Mouse (Mus musculus) adipocyte (in vitro differentiated cells): ENCODE data around the gene Tinagl1.

ENCODE experiments used
- DNase-seq: peaks from one replicate; pipeline ENCODE4 v3.0.0-alpha.2; 2016; ENCODE audit warnings: low spot score

The Tinagl1 gene

DNA sequence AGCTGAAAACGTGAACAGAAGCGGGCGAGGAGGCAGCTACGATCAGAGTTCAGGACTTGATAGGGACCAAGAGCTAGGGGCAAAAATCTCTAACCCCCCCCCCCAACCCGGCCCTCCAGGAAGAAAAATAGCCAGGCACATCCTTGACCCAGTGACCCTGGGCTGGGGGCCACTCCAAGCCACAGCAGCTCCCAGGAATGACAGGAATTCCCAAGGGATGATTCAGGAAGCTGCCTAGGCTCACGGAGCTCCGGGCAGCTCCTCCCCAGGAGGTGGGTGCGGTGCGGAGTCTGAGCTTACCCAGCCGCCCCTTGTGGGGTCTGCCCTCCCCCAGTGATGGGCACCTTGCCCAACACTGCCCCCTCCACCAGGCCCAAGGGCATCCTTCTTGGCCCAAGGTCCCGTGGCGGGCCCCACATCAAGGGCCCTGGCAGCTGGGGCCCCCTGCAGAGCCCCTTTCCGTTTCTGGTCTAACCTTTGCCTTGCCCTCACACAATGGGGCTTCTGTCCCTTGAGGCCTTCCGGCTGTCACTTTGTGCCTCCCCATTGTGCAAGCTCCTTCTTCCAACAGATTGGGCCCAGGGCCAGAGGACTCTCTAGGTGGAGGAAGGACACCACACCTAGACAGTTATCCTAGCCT is at the start of gene Tinagl1:
Gene Tinagl1, minus strand, starts transcription at position 51 of the 640 bp plus-strand sequence.
- no peak for DNase-seq

DNA sequence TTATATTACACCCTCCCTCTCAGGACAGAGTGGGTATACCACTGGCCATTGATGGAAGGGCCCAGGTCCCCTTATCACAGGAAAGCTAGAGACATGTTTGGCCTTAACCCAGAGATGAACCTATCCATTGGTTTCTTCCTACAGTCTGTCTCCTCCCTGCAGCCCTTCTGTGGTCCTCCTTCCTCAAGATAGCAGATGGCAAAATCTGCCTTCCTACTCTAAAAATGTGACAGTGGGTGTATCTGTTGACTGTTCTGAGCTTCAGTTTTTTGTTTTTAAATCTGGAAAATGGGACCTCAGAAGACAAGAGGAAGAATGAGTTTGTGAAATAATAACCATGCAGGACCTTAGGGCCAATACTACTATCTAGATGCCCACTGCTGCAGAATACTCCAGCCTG is 49.1 kb upstream of the Tinagl1 start:
- DNase-seq = no peak

- DNase-seq = no peak
Observed at GRCm38 (mm10) chr4:130222179-130222578, 47.3 kb upstream of the Tinagl1 start, which contains the start of gene Gm853. TSS of gene Gm853 (minus strand) at chr4:130222401.

- DNase-seq = no peak
Observed at GRCm38 (mm10) chr4:130220176-130220575, 45.3 kb upstream of the Tinagl1 start.

GRCm38 (mm10) chr4:130215392-130215791 is 40.5 kb upstream of the Tinagl1 start:
- no peak for DNase-seq

DNA sequence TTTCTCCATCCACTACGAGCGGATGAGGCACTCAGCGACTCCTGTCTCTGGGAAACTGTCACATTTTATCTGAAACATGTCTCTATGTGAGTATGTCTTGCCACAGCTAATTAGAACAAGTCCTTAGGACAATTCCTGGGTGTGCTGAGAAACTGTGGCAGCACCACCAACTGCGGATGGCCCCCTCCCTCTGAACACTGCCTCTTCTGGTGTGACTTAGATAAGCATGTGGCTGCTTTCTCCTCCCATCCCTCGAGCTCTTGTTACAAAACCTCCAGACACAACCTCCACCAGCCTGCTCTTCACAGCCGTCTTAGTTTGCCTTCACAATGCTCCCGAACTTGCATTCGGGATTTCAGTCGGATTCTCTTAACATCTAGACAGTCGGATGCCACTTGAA is 38.9 kb upstream of the Tinagl1 start:
- DNase-seq = no peak

GRCm38 (mm10) chr4:130213197-130213596 is 38.3 kb upstream of the Tinagl1 start:
- no peak for DNase-seq

- no peak for DNase-seq
Observed at GRCm38 (mm10) chr4:130212421-130212820, 37.5 kb upstream of the Tinagl1 start.

GRCm38 (mm10) chr4:130211870-130212269 is 36.9 kb upstream of the Tinagl1 start:
- DNase-seq = no peak

GRCm38 (mm10) chr4:130198694-130199670 is 24.1 kb upstream of the Tinagl1 start:
- DNase-seq = peak; percentile 66

DNA sequence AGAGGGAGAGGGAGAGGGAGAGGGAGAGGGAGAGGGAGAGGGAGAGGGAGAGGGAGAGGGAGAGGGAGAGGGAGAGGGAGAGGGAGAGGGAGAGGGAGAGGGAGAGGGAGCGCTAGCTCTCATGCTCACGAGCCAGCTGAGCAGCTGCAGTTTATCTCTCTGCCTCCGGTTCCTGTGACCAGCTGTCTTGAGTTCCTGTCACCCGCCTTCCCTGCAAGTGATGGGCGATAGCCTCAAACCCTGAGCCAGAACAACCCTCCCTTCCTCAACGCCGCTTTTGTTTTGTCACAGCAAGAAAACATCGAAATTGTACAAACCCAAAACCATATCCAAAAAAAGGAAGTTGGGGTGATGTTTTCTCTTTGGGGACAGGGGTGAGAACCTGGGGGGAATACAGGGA is 21.6 kb upstream of the Tinagl1 start:
- no peak for DNase-seq

GRCm38 (mm10) chr4:130195924-130196323 is 21.0 kb upstream of the Tinagl1 start:
- DNase-seq = no peak

DNA sequence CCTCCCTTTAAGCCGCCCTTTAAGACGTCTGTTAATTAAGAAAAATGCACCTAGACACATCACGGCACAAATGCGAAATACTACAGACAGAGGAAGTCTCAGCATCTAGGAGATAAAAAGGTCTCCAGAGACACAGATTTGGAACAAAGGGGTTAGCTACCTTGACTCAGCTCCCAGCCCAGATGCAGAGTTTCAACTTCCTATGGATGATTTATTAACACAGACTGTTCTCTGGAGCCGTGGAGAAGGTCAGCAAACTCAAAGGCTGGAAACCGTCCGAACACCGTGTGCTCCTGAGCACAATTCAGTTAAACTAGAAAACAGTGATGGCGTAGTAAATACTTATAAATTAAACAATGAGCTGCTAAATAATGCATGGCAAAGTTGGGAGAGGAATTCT is 17.3 kb upstream of the Tinagl1 start:
- DNase-seq = no peak

DNA sequence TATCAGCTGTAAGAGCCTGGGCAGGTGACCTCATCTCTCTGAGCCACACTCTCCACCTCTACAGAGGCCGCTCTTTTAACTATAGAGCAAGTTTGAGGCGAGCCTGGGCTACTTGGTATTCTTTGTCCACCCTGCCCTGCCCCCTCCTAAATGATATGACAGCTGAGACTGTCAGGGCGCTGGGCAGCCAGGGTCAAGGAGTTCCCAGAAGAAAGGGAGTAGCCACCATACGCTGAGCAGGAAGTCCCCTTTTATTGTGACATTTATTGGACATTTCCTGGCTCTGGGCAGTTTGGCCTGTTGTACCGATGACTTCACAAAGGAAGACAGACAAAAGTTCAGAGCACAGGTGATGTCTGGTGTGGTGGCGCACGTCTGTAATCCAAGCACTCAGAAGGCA is 14.7 kb upstream of the Tinagl1 start:
- DNase-seq = no peak

DNA sequence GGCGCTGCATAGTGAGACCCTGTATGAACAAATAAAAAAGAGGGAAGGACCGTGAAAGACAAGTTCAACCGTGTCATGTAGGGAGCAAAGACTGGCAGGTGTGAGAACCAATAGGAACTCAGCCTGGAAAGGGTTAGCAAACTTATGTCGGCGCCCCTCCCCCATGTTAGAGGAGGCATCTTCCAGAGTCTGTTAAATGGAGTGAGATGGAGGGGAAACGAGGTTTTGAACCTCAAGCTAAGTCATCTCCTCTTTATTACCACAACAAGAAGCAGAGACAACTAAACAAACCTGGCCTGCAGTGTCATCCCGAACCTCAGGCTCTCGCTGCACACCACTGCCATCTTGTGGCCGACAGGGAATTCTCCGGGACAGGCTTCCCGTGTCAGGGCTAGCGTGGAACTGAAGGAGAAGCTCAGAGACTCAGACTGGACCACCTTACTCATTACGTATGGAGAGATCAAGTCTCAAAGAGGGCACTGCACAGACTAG is 13.9 kb upstream of the Tinagl1 start:
- DNase-seq = peak; percentile 86

DNA sequence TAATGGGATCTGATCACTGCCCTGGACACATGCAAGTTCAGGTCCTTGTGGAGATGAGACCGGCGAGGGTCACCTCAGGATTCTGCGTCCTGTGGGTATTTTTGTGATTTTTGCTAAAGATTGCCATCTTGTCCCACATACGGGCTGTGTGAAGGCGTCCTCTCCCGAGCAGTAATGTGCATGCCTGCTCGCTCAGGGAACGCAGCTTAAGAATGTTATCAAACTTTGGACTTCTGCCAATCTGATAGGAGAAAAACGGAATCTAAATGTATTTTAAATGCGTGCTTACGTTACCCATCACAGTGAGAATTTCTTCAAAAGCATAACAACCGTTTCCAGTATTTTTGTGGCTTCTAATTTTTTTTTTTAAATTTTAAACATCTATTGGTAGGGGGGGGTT is 12.0 kb upstream of the Tinagl1 start:
- no peak for DNase-seq

DNA sequence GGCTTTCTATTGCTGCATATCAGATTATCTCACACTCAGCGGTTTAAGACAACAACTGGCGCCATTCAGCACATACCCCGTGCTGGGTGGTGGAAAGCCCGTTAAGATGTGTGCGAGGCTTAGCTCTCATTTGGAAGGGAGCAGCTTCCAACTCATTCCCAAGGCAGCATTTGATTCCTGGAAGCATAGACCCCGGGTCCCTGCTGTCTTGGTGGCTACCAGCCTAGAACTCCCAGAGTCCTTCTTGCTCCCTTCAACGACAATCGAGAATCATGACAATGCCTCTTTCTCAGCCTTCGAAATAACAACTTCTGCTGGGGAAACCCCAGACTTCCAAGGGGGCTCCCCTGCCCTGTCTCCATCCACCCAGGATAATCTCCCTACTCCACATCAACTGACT is 11.5 kb upstream of the Tinagl1 start:
- DNase-seq = no peak

GRCm38 (mm10) chr4:130183879-130184278 is 9.0 kb upstream of the Tinagl1 start:
- no peak for DNase-seq

- no peak for DNase-seq
Observed at GRCm38 (mm10) chr4:130183023-130183422, 8.1 kb upstream of the Tinagl1 start.

DNA sequence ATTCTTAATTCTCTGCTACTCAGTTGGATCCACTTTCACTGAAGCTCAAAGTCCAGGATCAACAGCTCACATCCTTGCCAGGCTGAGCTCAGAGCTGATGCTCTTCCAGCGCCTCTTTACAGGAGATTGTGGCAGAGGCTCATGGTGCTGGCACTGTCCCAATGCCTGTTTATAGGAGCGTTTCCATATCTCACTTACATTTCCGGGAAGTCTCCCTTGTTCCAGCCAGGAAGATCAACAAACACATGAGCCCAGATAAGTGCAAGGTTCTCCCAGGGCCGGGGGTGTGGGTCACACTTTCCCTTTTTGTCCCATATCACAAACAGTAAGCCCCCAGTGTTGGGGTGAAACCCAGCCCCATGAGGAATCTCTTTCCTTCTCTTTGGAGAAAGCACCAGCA is 7.0 kb upstream of the Tinagl1 start:
- DNase-seq = no peak

DNA sequence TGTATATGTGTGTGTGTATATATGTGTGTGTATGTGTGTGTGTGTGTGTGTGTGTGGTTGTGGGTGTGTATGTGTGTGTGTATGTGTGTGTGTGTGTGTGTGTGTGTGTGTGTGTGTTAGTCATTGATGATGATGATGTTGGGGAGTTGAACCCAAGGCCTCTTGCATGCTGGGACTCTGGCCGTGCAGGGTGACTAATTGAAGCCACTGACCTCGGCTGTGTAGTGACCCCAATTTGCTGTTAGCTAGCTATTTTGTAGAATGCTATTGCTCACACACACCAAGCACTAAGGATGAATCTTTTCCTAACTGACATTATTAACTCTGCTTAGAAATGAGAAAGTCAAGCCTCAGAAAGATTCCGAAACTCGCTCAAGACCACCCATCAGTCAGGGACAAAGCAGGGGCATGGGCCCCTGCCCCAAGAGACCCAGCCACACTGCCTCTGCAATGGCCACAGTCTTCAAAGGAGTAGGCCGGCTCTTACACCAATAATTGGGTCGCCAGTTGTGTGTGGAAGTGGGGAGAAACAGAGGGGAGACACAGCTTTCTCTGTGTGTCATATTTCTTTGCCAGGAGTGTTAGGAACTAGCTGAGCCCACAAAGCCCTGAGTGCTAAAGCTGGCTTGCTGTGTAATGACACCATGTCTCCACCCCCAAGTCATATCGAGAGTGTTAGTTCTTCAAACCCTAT is 6.1 kb upstream of the Tinagl1 start:
- no peak for DNase-seq

DNA sequence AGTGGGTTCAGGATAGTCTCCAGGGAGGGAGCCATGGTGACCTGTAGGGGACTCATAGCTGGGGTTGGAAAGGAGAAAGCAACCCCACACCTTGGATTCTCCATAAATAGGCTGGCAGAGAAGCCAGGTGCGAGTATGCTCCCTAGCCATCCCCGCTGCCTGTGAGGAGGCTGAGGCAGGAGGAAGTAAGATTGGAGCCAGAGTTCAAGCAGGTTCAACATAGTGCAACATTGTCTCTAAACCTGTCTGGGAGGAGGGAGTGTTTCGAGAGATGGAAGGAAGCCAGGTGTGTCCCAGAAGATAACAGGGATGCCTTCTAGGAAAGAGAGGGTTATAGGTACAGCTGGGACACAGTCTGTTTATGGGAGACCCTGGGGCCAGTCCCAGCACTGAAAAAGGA is 5.0 kb upstream of the Tinagl1 start:
- DNase-seq = no peak
